Mouse (Mus musculus) kidney, adult 2 months (tissue): Measurements from ENCODE around the gene Kcnip4.

Experiments
- CTCF ChIP-seq: fragments of 200-500 bp; conservative IDR thresholded peaks from 2 replicates; pipeline ENCODE4 v1.5.1; 2011; ENCODE audit warnings: low read depth, mild to moderate bottlenecking, control low read depth, low read length, moderate library complexity, mixed read lengths; ENCODE audit not compliant: insufficient read depth, insufficient read length
- POLR2A ChIP-seq: fragments of 200-500 bp; IDR thresholded peaks from one replicate; pipeline ENCODE4 v1.6.1; 2011; ENCODE audit warnings: low read depth, low read length, control low read depth

- TF ChIP-seq CTCF (no peak), POLR2A (no peak)
These were observed 527.3 kb downstream of the Kcnip4 start for GRCm38 (mm10) chr5:48997359-48997758.
